ENCODE assay signal across 8 mouse cellular contexts in the genomic region with DNA sequence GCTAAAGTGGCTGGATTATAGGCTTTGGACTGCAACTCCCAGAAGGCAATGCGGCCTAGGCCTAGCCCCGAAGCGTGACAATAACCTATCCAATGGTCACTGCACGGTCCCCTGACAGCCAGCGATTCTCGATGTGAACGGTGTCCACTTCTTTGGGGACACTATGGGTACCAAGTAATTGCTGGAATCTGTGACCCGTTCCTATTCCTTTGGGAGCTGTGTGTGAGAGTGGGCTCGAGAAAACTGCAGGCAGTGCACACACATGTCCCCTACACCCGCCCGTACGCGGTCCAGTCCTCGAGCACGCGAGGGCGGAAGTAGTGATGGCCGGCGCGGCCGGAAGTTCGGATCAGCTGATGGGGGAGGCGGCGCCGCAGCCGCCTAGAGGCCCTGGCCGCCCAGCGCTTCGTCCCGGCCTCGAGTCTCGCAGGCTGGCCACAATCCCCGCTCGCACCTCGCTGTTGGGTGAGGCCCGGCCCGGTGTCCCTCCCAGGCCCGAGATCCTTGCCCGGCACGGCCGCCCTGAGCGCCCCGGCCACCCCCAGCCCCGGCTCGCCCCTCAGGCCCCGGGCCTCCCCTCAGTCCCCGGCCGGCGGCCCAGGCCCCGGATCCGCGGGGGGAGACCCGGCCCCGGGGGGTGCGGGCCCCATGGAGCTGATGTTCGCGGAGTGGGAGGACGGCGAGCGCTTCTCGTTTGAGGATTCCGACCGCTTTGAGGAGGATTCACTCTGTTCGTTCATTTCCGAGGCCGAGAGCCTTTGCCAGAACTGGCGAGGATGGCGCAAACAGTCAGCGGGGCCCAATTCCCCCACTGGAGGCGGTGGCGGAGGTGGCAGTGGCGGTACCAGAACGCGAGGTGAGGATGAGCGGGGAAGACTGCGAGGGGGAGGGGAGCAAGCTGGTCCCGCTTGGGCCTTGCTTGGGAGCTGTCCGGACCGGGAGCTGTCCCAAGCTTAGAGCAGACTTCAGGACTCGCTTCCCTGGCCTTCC. TPM values are rescaled to one million over a fixed set of nuclear protein-coding genes. Genes with fewer than 3 reads are reported as not detected.
DNase-seq lines count a peak whose midpoint lies in the region; ATAC-seq and TF ChIP-seq lines count a peak whose summit lies in the region.

TSS of gene Zswim8 (plus strand) at position 352 of the 990 bp plus-strand sequence.

- no peaks in the 10 kb centered on the region; a peak in 1 of 4 replicates for H3K4me1 ChIP-seq in ES-E14 (ENCODE audit: control insufficient read depth in 2 of 2, insufficient read depth in 2 of 2, low read length in 2 of 2, poor library complexity in 1 of 2)
- H3K4me1 ChIP-seq in forebrain, postnatal 0 days (ENCODE audit: insufficient read depth), result peaks cover 11% of the 10 kb centered on the region
- peaks cover 30% of the 10 kb centered on the region for H3K4me1 ChIP-seq in lung, embryonic 15.5 days

- DNase-seq in ES-E14 (ENCODE audit: low read depth, low spot score), result no peak
- peak; percentile 91 to 93 for DNase-seq in cerebellum, adult 18-20 months
- peak; percentile 96 for DNase-seq in forebrain, postnatal 0 days
- DNase-seq in heart, postnatal 4 days, result peak; percentile 90
- DNase-seq in layer of hippocampus, adult 8-10 months (ENCODE audit: low spot score in 2 of 2), result peak; percentile 86 to 90
- DNase-seq in ovary, adult 18-20 months (ENCODE audit: low spot score), result peak; percentile 80
- DNase-seq in thymus, postnatal 0 days (ENCODE audit: low spot score), result peak; percentile 71

- ATAC-seq in forebrain, postnatal 0 days, result peak; percentile 90
- peak; percentile 95 for ATAC-seq in lung, embryonic 15.5 days (ENCODE audit: borderline replicate concordance, extremely low read depth, low FRiP score, low TSS enrichment)

- H3K9ac ChIP-seq in ES-E14 (ENCODE audit: insufficient read depth, low read depth, low read length, poor library complexity, severe bottlenecking), result peak within 1 kb of the TSS; percentile 71
- H3K9ac ChIP-seq in forebrain, postnatal 0 days, result peak within 1 kb of the TSS; percentile 99
- peak within 1 kb of the TSS; percentile 96 for H3K9ac ChIP-seq in lung, embryonic 15.5 days

- peak within 1 kb of the TSS; percentile 68 for H3K4me2 ChIP-seq in forebrain, postnatal 0 days (ENCODE audit: low read depth)
- peak within 1 kb of the TSS; percentile 83 for H3K4me2 ChIP-seq in lung, embryonic 15.5 days

- no peaks in the 10 kb centered on the region for H3K9me3 ChIP-seq in ES-E14 (ENCODE audit: control insufficient read depth, insufficient read depth, low read depth, low read length)
- no peaks in the 10 kb centered on the region for H3K9me3 ChIP-seq in forebrain, postnatal 0 days (ENCODE audit: low read length)
- no peaks in the 10 kb centered on the region for H3K9me3 ChIP-seq in lung, embryonic 15.5 days

- H3K36me3 ChIP-seq in ES-E14 (ENCODE audit: control insufficient read depth, insufficient read depth, low read length, poor library complexity, severe bottlenecking), result peaks cover 2% of the 10 kb centered on the region; the same call in 1 of the 2 replicates
- H3K36me3 ChIP-seq in forebrain, postnatal 0 days (ENCODE audit: insufficient read depth), result peaks cover 24% of the 10 kb centered on the region
- H3K36me3 ChIP-seq in lung, embryonic 15.5 days, result peaks cover 35% of the 10 kb centered on the region

- TF ChIP-seq CTCF in forebrain, postnatal 0 days (IDR thresholded peaks at IDR 0.05; ENCODE audit: low read depth), result 0 out of 2 replicates have a peak, but pooled peaks have one; percentile 20

- H3K4me3 ChIP-seq in ES-E14 (ENCODE audit: insufficient read depth in 1 of 2, low read depth in 1 of 2, low read length in 2 of 2, poor library complexity in 1 of 2, severe bottlenecking in 1 of 2), result peak within 1 kb of the TSS; percentile 66 to 78
- H3K4me3 ChIP-seq in forebrain, postnatal 0 days (ENCODE audit: low read depth, low read length), result peak within 1 kb of the TSS; percentile 98
- peak within 1 kb of the TSS; percentile 93 for H3K4me3 ChIP-seq in lung, embryonic 15.5 days

- in situ Hi-C loops in ES-E14 (cut with MboI; ENCODE audit: low sequenced_read_pairs in 2 of 2, unreplicated experiment in 2 of 2), result no loop called here

- H3K27ac ChIP-seq in ES-E14 (ENCODE audit: insufficient read depth, low read depth, low read length, poor library complexity, severe bottlenecking), result no peak within 1 kb of the TSS
- peak within 1 kb of the TSS; percentile 95 for H3K27ac ChIP-seq in forebrain, postnatal 0 days (ENCODE audit: low read depth, low read length)
- peak within 1 kb of the TSS; percentile 85 for H3K27ac ChIP-seq in lung, embryonic 15.5 days

- 3% methylated on average over 80 of the region's 80 CpGs for WGBS in forebrain, postnatal 0 days
- WGBS in lung, embryonic 15.5 days, result under 1% methylated on average over 80 of the region's 80 CpGs

- no peaks in the 10 kb centered on the region for H3K27me3 ChIP-seq in forebrain, postnatal 0 days (ENCODE audit: insufficient read depth, low read length)
- no peaks in the 10 kb centered on the region for H3K27me3 ChIP-seq in lung, embryonic 15.5 days

TF ChIP-seq in ES-E14, 5 proteins besides CTCF, POLR2A, EP300 and RAD21:
- TF ChIP-seq HCFC1 (IDR thresholded peaks at IDR 0.05; ENCODE audit: borderline replicate concordance, insufficient read depth, low read length) (peak; percentile 85), ZC3H11A (IDR thresholded peaks at IDR 0.05; ENCODE audit: borderline replicate concordance, low read depth, low read length) (no peak)
TF ChIP-seq in ES-E14: peak in this region for 1.

RNA-seq across cellular contexts. Expression of gene Zswim8, which starts in this region (rescaled TPM):
- total RNA-seq in ES-E14 (2012; rRNA removed), result 33.2 and 33.9 TPM in 2 replicates
- total RNA-seq in forebrain, postnatal 0 days (2014; rRNA removed), result 112 and 162 TPM in 2 replicates
- 24.6 and 28.2 TPM in 2 replicates for polyA plus RNA-seq in forebrain, postnatal 0 days (2015; fragmentation: Nextera tagmentation; extraction: Ambion mirVana)
- 10 to 100 TPM; 81.7 to 83.6 TPM for total RNA-seq in heart, postnatal 4 days (2021)
- 100 to 1,000 TPM; 170 to 210 (median 191) TPM for total RNA-seq in layer of hippocampus, adult 8-10 months (2022)
- 29.4 and 30.7 TPM in 2 replicates for polyA plus RNA-seq in lung, embryonic 15.5 days (2015; fragmentation: Nextera tagmentation; extraction: Ambion mirVana)
- 11.3 and 16.1 TPM in 2 replicates for polyA plus RNA-seq in thymus, postnatal 0 days (2015; fragmentation: Nextera tagmentation; extraction: Ambion mirVana)
